Mouse (Mus musculus) layer of hippocampus, postnatal 36 days (tissue): ENCODE results near the gene Tpk1. TPM values are rescaled to one million over a fixed set of nuclear protein-coding genes. Genes with fewer than 3 reads are reported as not detected.

Experiments used
- DNase-seq, 2 experiments: peaks; one replicate each; pipeline ENCODE4 v3.0.0; 2022
- total RNA-seq, 2 experiments: library from RNA; stranded (reverse); gene quantifications; 2 replicates each; pipeline ENCODE4 v1.2.3; 2021

Gene Tpk1
- total RNA-seq, 2 experiments from 2014 or later, result 1.6 to 2.5 TPM

GRCm38 (mm10) chr6:43349083-43349482 is 317.0 kb downstream of the Tpk1 start:
- DNase-seq, result no peak

- no peak for DNase-seq
Observed at GRCm38 (mm10) chr6:43347637-43348036, 318.4 kb downstream of the Tpk1 start.

- no peak for DNase-seq
Observed at GRCm38 (mm10) chr6:43343006-43343405, 323.1 kb downstream of the Tpk1 start.

- no peak for DNase-seq
Observed at GRCm38 (mm10) chr6:43342386-43342785, 323.7 kb downstream of the Tpk1 start.

GRCm38 (mm10) chr6:43338804-43339203 is 327.3 kb downstream of the Tpk1 start:
- DNase-seq, result no peak

GRCm38 (mm10) chr6:43337491-43337961 is 328.6 kb downstream of the Tpk1 start:
- no peak for DNase-seq

- DNase-seq, result no peak
Observed at GRCm38 (mm10) chr6:43335619-43336234, 330.4 kb downstream of the Tpk1 start.

- DNase-seq, result no peak
Observed at GRCm38 (mm10) chr6:43333479-43333878, 332.6 kb downstream of the Tpk1 start.

GRCm38 (mm10) chr6:43312961-43313656 is 353.0 kb downstream of the Tpk1 start:
- DNase-seq, result no peak

- no peak for DNase-seq
Observed at GRCm38 (mm10) chr6:43312546-43312945, 353.5 kb downstream of the Tpk1 start.

GRCm38 (mm10) chr6:43310071-43310470 is 356.0 kb downstream of the Tpk1 start:
- no peak for DNase-seq

- DNase-seq, result no peak
Observed at GRCm38 (mm10) chr6:43309454-43309853, 356.6 kb downstream of the Tpk1 start, which contains the start of gene Nobox. Nobox (minus strand) TSS chr6:43309554.

GRCm38 (mm10) chr6:43297508-43297850 is 368.6 kb downstream of the Tpk1 start:
- DNase-seq, result no peak

GRCm38 (mm10) chr6:43296798-43297507 is 369.1 kb downstream of the Tpk1 start:
- DNase-seq, result peak in 1 of 2 experiments; percentile 12

GRCm38 (mm10) chr6:43295908-43296307 is 370.2 kb downstream of the Tpk1 start:
- DNase-seq, result no peak
